Mouse (Mus musculus) hindbrain, postnatal 0 days (tissue): ENCODE measurements at regions not wholly inside any gene's neighbourhood (a gene's known extent, or its start where the extent isn't known, plus 50 kb on each side); places are given as distances from the start of the nearest gene placed in this dataset.

Experiments used
- ATAC-seq: fragments of 200-750 bp; cut with Nextera tagmentation; 2 replicates; pipeline ENCODE4 v1.8.0; 2017; ENCODE audit warnings: mild to moderate bottlenecking, moderate TSS enrichment, moderate library complexity
- DNase-seq: peaks from one replicate; pipeline ENCODE4 v3.0.0-alpha.2; 2015; ENCODE audit warnings: low spot score
- H3K27ac ChIP-seq: fragments of 300-500 bp; sonication (generic); 2 replicates; pipeline ENCODE4 v1.5.1; 2014; ENCODE audit warnings: mild to moderate bottlenecking
- H3K27me3 ChIP-seq: fragments of 300-500 bp; sonication (generic); 2 replicates; pipeline ENCODE4 v1.6.1; 2014; ENCODE audit warnings: low read length, mixed read lengths; ENCODE audit not compliant: insufficient read depth
- H3K36me3 ChIP-seq: fragments of 300-500 bp; sonication (generic); 2 replicates; pipeline ENCODE4 v1.6.1; 2014; ENCODE audit warnings: low read length, mixed read lengths; ENCODE audit not compliant: insufficient read depth
- H3K4me1 ChIP-seq: fragments of 300-500 bp; sonication (generic); 2 replicates; pipeline ENCODE4 v1.6.1; 2014; ENCODE audit warnings: antibody characterized with exemption, low read length, mixed read lengths; ENCODE audit not compliant: insufficient read depth
- H3K4me2 ChIP-seq: fragments of 300-500 bp; sonication (generic); 2 replicates; pipeline ENCODE4 v1.6.1; 2014; ENCODE audit warnings: low read depth, mild to moderate bottlenecking, low read length, moderate library complexity, mixed read lengths
- H3K4me3 ChIP-seq: fragments of 300-500 bp; sonication (generic); 2 replicates; pipeline ENCODE4 v1.5.1; 2014; ENCODE audit warnings: low read length
- H3K9ac ChIP-seq: fragments of 300-500 bp; sonication (generic); replicated peaks from 2 replicates; pipeline ENCODE4 v1.6.1; 2014; ENCODE audit warnings: mild to moderate bottlenecking, low read length, moderate library complexity, mixed read lengths
- H3K9me3 ChIP-seq: fragments of 300-500 bp; sonication (generic); 2 replicates; pipeline ENCODE4 v1.6.1; 2016; ENCODE audit warnings: low read length, mixed read lengths
- CTCF ChIP-seq: IDR thresholded peaks from 2 replicates; pipeline ENCODE4 v1.5.1; 2016; ENCODE audit warnings: antibody characterized with exemption, control low read depth, low read depth
- WGBS: fragments of 180-500 bp; shearing (Covaris S2); extraction: QIAGEN DNeasy Blood & Tissue Kit; methylation state at CpG from one replicate; pipeline ENCODE4 v1.1.7; 2014; 5-methylcytosine and 5-hydroxymethylcytosine counted together

- Histone ChIP-seq H3K4me2 (no peak overlapping the region), H3K27ac (no peak overlapping the region), H3K4me1 (no peaks in the 10 kb centered on the region), H3K36me3 (no peaks in the 10 kb centered on the region), H3K9me3 (no peaks in the 10 kb centered on the region), H3K9ac (no peak overlapping the region), H3K4me3 (no peak overlapping the region), H3K27me3 (no peaks in the 10 kb centered on the region)
- 67% methylated on average over 8 of the region's 8 CpGs for WGBS
- ATAC-seq = no peak
- no peak for DNase-seq
- no peak for TF ChIP-seq CTCF
Measured at GRCm38 (mm10) chr9:27694805-27695593, 95.6 kb upstream of the Opcml start.

- Histone ChIP-seq H3K4me2 (no peak overlapping the region), H3K4me1 (no peaks in the 10 kb centered on the region), H3K27me3 (no peaks in the 10 kb centered on the region), H3K4me3 (no peak overlapping the region), H3K36me3 (no peaks in the 10 kb centered on the region), H3K9ac (no peak overlapping the region), H3K9me3 (no peaks in the 10 kb centered on the region), H3K27ac (no peak overlapping the region)
- no peak for TF ChIP-seq CTCF
- 76% methylated on average over 9 of the region's 9 CpGs for WGBS
- no peak for ATAC-seq
- DNase-seq = peak; percentile 5
Measured at GRCm38 (mm10) chr9:27701559-27701958, 89.0 kb upstream of the Opcml start.

- DNase-seq (no peak), ATAC-seq (no peak)
- WGBS = 62% methylated on average over 3 of the region's 3 CpGs
- no peaks in the 10 kb centered on the region for H3K27me3 ChIP-seq
- no peak overlapping the region for H3K4me2 ChIP-seq
- no peak overlapping the region for H3K27ac ChIP-seq
- H3K36me3 ChIP-seq = no peaks in the 10 kb centered on the region
- H3K9ac ChIP-seq = no peak overlapping the region
- H3K9me3 ChIP-seq = no peaks in the 10 kb centered on the region
- TF ChIP-seq CTCF = no peak
- no peaks in the 10 kb centered on the region for H3K4me1 ChIP-seq
- H3K4me3 ChIP-seq = no peak overlapping the region
Measured at GRCm38 (mm10) chr9:27702140-27702539, 88.4 kb upstream of the Opcml start.

- H3K9ac ChIP-seq = no peak overlapping the region
- no peak overlapping the region for H3K27ac ChIP-seq
- H3K36me3 ChIP-seq = no peaks in the 10 kb centered on the region
- no peak for TF ChIP-seq CTCF
- no peak overlapping the region for H3K4me2 ChIP-seq
- H3K4me3 ChIP-seq = no peak overlapping the region
- ATAC-seq = no peak
- no peaks in the 10 kb centered on the region for H3K27me3 ChIP-seq
- 74% methylated on average over 5 of the region's 5 CpGs for WGBS
- no peaks in the 10 kb centered on the region for H3K9me3 ChIP-seq
- DNase-seq = no peak
- H3K4me1 ChIP-seq = no peaks in the 10 kb centered on the region
Measured at GRCm38 (mm10) chr9:27704001-27704400, 86.6 kb upstream of the Opcml start.

GRCm38 (mm10) chr9:27723840-27724408 lies 66.7 kb upstream of the Opcml start:
- 41% methylated on average over 2 of the region's 2 CpGs for WGBS

GRCm38 (mm10) chr9:27724576-27724975 lies 66.0 kb upstream of the Opcml start:
- no peaks in the 10 kb centered on the region for H3K27me3 ChIP-seq
- no peak for ATAC-seq
- H3K4me2 ChIP-seq = no peak overlapping the region
- TF ChIP-seq CTCF = no peak
- no peak overlapping the region for H3K9ac ChIP-seq
- H3K9me3 ChIP-seq = no peaks in the 10 kb centered on the region
- no peak overlapping the region for H3K4me3 ChIP-seq
- 0 out of 2 replicates have a peak, but pooled peaks cover 2% of the 10 kb centered on the region for H3K4me1 ChIP-seq
- no peak overlapping the region for H3K27ac ChIP-seq
- no peaks in the 10 kb centered on the region for H3K36me3 ChIP-seq
- peak; percentile 23 for DNase-seq
- 43% methylated on average over 2 of the region's 2 CpGs for WGBS

More at GRCm38 (mm10) chr9:27723840-27724408, 66.7 kb upstream of the Opcml start:
- no peak for TF ChIP-seq CTCF
- Histone ChIP-seq H3K9me3 (no peaks in the 10 kb centered on the region), H3K27ac (no peak overlapping the region), H3K4me3 (no peak overlapping the region), H3K27me3 (no peaks in the 10 kb centered on the region), H3K4me1 (0 out of 2 replicates have a peak, but pooled peaks cover 1% of the 10 kb centered on the region), H3K36me3 (no peaks in the 10 kb centered on the region), H3K4me2 (no peak overlapping the region), H3K9ac (no peak overlapping the region)
- DNase-seq = peak; percentile 54
- ATAC-seq = peak; percentile 43; the same call in 1 of the 2 replicates
